Mouse (Mus musculus) layer of hippocampus, postnatal 25 days (tissue): ENCODE data around the gene Rdm1. TPM values are rescaled to one million over a fixed set of nuclear protein-coding genes. Genes with fewer than 3 reads are reported as not detected.

Experiments
- DNase-seq, 2 experiments: peaks; one replicate each; pipeline ENCODE4 v3.0.0; 2022; ENCODE audit warnings: mixed read lengths in 2 of 2, low spot score in 1 of 2; ENCODE audit errors: extremely low spot score in 1 of 2
- total RNA-seq, 2 experiments: library from RNA; stranded (reverse); gene quantifications; 2 replicates each; pipeline ENCODE4 v1.2.3; 2021

Gene Rdm1
- total RNA-seq, 2 experiments from 2014 or later = 8.1 to 8.2 TPM

DNA sequence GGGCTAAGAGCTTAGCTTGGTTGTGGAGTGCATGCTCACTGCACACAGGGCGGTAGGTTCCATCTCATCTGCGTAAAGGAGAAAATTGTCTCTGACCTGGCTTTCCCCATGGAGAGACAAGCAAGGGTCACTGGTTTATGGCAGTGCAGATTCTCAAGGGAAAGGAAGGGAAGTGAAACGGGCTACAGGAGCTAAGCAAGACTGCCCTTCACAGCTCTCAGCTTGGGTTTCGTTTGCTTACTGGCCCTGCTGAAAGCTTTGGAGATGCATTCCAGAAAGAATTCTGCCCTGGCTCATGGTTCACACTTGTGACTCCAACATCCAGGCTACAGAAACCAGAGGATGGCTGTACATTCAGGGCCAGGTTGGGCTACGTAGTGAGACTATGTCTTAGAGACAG is 51.8 kb downstream of the Rdm1 start:
- DNase-seq = no peak

GRCm38 (mm10) chr11:101679907-101680306 is 52.9 kb downstream of the Rdm1 start:
- DNase-seq = no peak

DNA sequence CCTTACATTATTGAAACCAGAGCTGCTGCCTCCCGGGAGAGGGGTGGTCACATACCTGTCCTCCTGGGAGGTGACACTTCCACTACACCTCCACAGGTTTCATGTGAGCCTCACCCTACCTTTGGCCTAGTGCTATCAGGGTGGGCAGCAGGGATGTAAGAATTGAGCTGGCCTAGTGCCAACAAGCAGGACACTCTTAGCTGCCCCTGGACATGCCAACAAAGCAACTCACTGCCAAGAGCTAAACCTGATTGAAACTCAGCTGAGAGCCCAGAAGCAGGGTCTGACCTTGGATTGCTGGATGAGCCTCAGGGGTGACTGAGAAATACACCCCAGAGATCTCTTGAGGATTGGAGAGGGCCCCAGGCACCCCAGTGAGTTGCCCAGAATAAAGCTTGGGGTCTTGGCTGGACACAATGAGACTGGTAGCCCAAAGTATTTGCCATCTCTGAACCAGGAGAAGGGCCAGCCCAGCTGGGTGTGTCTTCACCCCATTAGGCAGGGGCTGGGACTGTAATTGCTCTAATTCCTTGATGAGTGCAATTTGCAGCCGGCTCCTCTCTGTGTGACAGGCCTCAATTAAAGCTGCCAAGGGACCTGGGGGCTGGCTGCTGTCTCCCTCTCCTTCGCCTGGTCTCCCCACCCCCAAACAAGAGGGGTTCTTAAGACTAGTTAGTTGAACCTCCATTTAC is 53.8 kb downstream of the Rdm1 start:
- no peak for DNase-seq

DNA sequence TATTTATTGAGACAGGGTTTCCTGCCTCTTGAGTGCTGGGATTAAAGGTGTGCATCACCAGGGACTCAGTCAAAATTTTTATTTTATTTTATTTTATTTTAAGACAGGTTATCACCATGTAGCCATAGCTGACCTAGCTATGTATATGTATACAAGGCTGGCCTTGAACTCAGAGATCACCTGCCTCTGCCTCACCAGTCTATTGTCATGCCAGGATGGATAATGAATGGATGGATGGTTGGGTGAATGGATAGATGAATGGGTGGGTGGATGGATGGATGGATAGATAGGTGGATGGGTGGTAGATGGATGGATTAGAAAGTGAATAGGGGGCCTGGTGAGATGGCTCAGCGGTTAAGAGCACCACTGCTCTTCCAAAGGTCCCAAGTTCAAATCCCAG is 55.0 kb downstream of the Rdm1 start:
- no peak for DNase-seq

DNA sequence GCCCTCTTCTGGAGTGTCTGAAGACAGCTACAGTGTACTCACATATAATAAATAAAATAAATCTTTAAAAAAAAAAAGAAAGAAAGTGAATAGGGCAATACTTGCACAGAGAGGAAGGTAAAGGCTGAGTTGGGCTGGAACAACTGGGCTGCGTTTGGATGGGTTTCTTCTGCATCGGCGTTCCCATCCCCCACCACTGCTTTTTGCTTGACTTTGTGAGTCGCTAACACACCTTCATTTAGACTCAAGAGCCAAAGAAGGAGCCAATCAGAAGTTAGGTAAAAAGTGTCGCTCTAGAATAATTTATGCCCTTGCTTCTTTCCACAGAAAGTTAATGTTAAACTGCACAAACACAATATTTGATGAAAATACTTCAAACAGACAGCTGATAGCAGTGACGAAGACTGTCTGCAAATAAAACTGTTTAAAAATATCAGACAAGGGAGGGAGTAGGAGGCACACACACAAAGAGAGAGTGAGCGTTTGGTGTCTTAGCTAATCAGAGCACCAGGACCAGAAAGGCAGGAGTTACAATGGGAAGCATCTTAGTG is 55.5 kb downstream of the Rdm1 start:
- DNase-seq = no peak

Other genes with a start within 250 kb of the Rdm1 start
- 10 to 100 TPM; 43.9 to 48.9 TPM for gene Aarsd1, start 209.6 kb upstream of the Rdm1 start, total RNA-seq
- gene Gm27029, start 202.4 kb upstream of the Rdm1 start, total RNA-seq = 1 to 10 TPM; 4.5 to 6.5 TPM
- 10 to 100 TPM; 30.7 to 33.2 TPM for gene Rundc1, start 202.1 kb upstream of the Rdm1 start, total RNA-seq
- 1 to 10 TPM; 1.3 to 1.4 TPM for gene Ptges3l, start 201.9 kb upstream of the Rdm1 start, total RNA-seq
- gene Rpl27, start 184.9 kb upstream of the Rdm1 start, total RNA-seq = 10 to 100 TPM; 50.0 to 52.5 TPM
- gene Ifi35, start 178.8 kb upstream of the Rdm1 start, total RNA-seq = 1 to 10 TPM; 1.9 to 2.2 TPM
- gene Rnd2, start 162.2 kb upstream of the Rdm1 start, total RNA-seq = 100 to 1,000 TPM; 145 to 159 TPM
- gene Vat1, start 161.0 kb upstream of the Rdm1 start, total RNA-seq = 10 to 100 TPM; 33.2 to 36.0 TPM
- 1 to 10 TPM in 1 of 2 experiments, under 1 TPM in 1; 0.94 to 1.1 TPM for gene Brca1, start 75.2 kb upstream of the Rdm1 start, total RNA-seq
- 100 to 1,000 TPM; 128 to 142 TPM for gene Nbr1, start 75.0 kb upstream of the Rdm1 start, total RNA-seq
- gene Tmem106a, start 45.0 kb upstream of the Rdm1 start, total RNA-seq = 1 to 10 TPM in 1 of 2 experiments, under 1 TPM in 1; 0.63 to 1.1 TPM
- gene Gm11634, start 27.9 kb upstream of the Rdm1 start, total RNA-seq = not detected
- 10 to 100 TPM; 10.4 to 11.9 TPM for gene Arl4d, start 38.3 kb downstream of the Rdm1 start, total RNA-seq
- 10 to 100 TPM; 34.3 to 37.2 TPM for gene Dhx8, start 105.7 kb downstream of the Rdm1 start, total RNA-seq
- gene Etv4, start 158.2 kb downstream of the Rdm1 start, total RNA-seq = 10 to 100 TPM; 14.9 to 18.3 TPM